Mouse (Mus musculus): ENCODE data around the gene Entpd1. TPM values are rescaled to one million over a fixed set of nuclear protein-coding genes. Genes with fewer than 3 reads are reported as not detected.
A peak's percentile ranks its signal among the peaks of the same experiment; 100 is the strongest.

The Entpd1 gene
- polyA plus RNA-seq, 1 experiment from 2014 or later = 18.6 TPM

GRCm38 (mm10) chr19:40767189-40767588 lies 155.0 kb downstream of the Entpd1 start:
- peak; percentile 83 for ATAC-seq (ENCODE audit: low read depth)
- 60% methylated on average over 2 of the region's 2 CpGs for WGBS
- peaks cover 3% of the 10 kb centered on the region for H3K4me1 ChIP-seq (replicated peaks; ENCODE audit: control insufficient read depth, insufficient read depth, low read length)
- H3K9ac ChIP-seq (ENCODE audit: low read length) = no peak overlapping the region
- peaks cover 2% of the 10 kb centered on the region; the same call in 1 of the 2 replicates for H3K27me3 ChIP-seq (ENCODE audit: control insufficient read depth, insufficient read depth, low read depth, low read length)
- no peak overlapping the region for H3K4me3 ChIP-seq (ENCODE audit: low read length)
- H3K4me2 ChIP-seq (ENCODE audit: low read depth, low read length) = no peak overlapping the region
- no peaks in the 10 kb centered on the region for H3K9me3 ChIP-seq (ENCODE audit: control insufficient read depth, low read length)
- H3K27ac ChIP-seq (ENCODE audit: low read length) = no peak overlapping the region
- no peaks in the 10 kb centered on the region for H3K36me3 ChIP-seq (ENCODE audit: control insufficient read depth, insufficient read depth, low read length)

- 16% methylated on average over 7 of the region's 7 CpGs for WGBS
- Histone ChIP-seq H3K4me1 (replicated peaks; ENCODE audit: control insufficient read depth, insufficient read depth, low read length) (peaks cover 3% of the 10 kb centered on the region), H3K9ac (ENCODE audit: low read length) (no peak overlapping the region), H3K9me3 (ENCODE audit: control insufficient read depth, low read length) (no peaks in the 10 kb centered on the region), H3K4me3 (ENCODE audit: low read length) (no peak overlapping the region), H3K27ac (ENCODE audit: low read length) (no peak overlapping the region), H3K27me3 (ENCODE audit: control insufficient read depth, insufficient read depth, low read depth, low read length) (no peaks in the 10 kb centered on the region), H3K36me3 (ENCODE audit: control insufficient read depth, insufficient read depth, low read length) (no peaks in the 10 kb centered on the region), H3K4me2 (ENCODE audit: low read depth, low read length) (no peak overlapping the region)
- peak; percentile 54; the same call in 1 of the 2 replicates for ATAC-seq (ENCODE audit: low read depth)
Observed at GRCm38 (mm10) chr19:40769341-40769770, 157.2 kb downstream of the Entpd1 start.

GRCm38 (mm10) chr19:40788004-40788714 lies 176.0 kb downstream of the Entpd1 start:
- no peaks in the 10 kb centered on the region for H3K27me3 ChIP-seq (ENCODE audit: control insufficient read depth, insufficient read depth, low read depth, low read length)
- H3K4me1 ChIP-seq (replicated peaks; ENCODE audit: control insufficient read depth, insufficient read depth, low read length) = no peaks in the 10 kb centered on the region
- H3K9me3 ChIP-seq (ENCODE audit: control insufficient read depth, low read length) = no peaks in the 10 kb centered on the region
- no peak overlapping the region for H3K4me3 ChIP-seq (ENCODE audit: low read length)
- H3K36me3 ChIP-seq (ENCODE audit: control insufficient read depth, insufficient read depth, low read length) = no peaks in the 10 kb centered on the region
- H3K27ac ChIP-seq (ENCODE audit: low read length) = no peak overlapping the region
- no peak overlapping the region for H3K9ac ChIP-seq (ENCODE audit: low read length)
- no peak for ATAC-seq (ENCODE audit: low read depth)
- WGBS = 51% methylated on average over 15 of the region's 15 CpGs
- H3K4me2 ChIP-seq (ENCODE audit: low read depth, low read length) = no peak overlapping the region

- no peak overlapping the region for H3K4me3 ChIP-seq (ENCODE audit: low read length)
- H3K9ac ChIP-seq (ENCODE audit: low read length) = no peak overlapping the region
- H3K4me1 ChIP-seq (replicated peaks; ENCODE audit: control insufficient read depth, insufficient read depth, low read length) = no peaks in the 10 kb centered on the region
- H3K27me3 ChIP-seq (ENCODE audit: control insufficient read depth, insufficient read depth, low read depth, low read length) = no peaks in the 10 kb centered on the region
- no peaks in the 10 kb centered on the region for H3K36me3 ChIP-seq (ENCODE audit: control insufficient read depth, insufficient read depth, low read length)
- no peaks in the 10 kb centered on the region for H3K9me3 ChIP-seq (ENCODE audit: control insufficient read depth, low read length)
- no peak overlapping the region for H3K27ac ChIP-seq (ENCODE audit: low read length)
- 44% methylated on average over 2 of the region's 2 CpGs for WGBS
- ATAC-seq (ENCODE audit: low read depth) = no peak
- no peak overlapping the region for H3K4me2 ChIP-seq (ENCODE audit: low read depth, low read length)
Observed at GRCm38 (mm10) chr19:40788715-40789084, 176.5 kb downstream of the Entpd1 start.

Other genes with a start within 250 kb of the Entpd1 start
- 45.9 and 51.5 TPM in 2 replicates for gene Sorbs1, start 98.6 kb upstream of the Entpd1 start, polyA plus RNA-seq (2015; fragmentation: Nextera tagmentation; extraction: Ambion mirVana)
- 40.7 and 50.6 TPM in 2 replicates for gene Aldh18a1, start 23.9 kb upstream of the Entpd1 start, polyA plus RNA-seq (2015; fragmentation: Nextera tagmentation; extraction: Ambion mirVana)
- gene Tctn3, start 133 bp upstream of the Entpd1 start, polyA plus RNA-seq (2015; fragmentation: Nextera tagmentation; extraction: Ambion mirVana) = 11.8 and 12.7 TPM in 2 replicates
- 0.28 TPM in 1 of 2 replicates, not detected in the other for gene Cc2d2b, start 136.4 kb downstream of the Entpd1 start, polyA plus RNA-seq (2015; fragmentation: Nextera tagmentation; extraction: Ambion mirVana)
- gene Ccnj, start 218.9 kb downstream of the Entpd1 start, polyA plus RNA-seq (2015; fragmentation: Nextera tagmentation; extraction: Ambion mirVana) = 11.7 and 12.5 TPM in 2 replicates

Measured in lung, embryonic 16.5 days (tissue).